Mouse (Mus musculus): Measurements from ENCODE around the gene Psme2. TPM values are rescaled to one million over a fixed set of nuclear protein-coding genes. Genes with fewer than 3 reads are reported as not detected.

The Psme2 gene
- polyA plus RNA-seq, 1 experiment from 2014 or later: 170 TPM

DNA sequence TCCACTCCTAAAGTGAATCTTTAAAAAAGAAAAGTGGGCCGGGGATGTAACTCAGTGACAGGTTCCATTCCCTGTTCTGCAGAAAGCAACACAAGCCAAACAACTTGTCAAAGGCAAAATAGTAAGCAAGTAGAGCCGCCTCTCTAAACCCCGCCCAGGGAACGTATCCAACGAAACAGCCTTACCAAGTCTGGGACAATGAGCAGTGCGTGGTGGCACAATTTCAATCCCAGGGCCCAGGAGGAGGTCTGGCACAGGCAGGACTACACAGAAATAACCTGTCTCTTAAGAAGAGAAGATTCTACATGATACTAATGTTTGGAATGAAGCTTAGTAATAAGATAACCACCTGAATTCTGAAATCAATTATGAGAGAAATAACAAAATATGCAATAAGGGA lies 40.7 kb downstream of the Psme2 start:
- WGBS: 79% methylated on average over 6 of the region's 6 CpGs
- Histone ChIP-seq H3K4me1 (ENCODE audit: control insufficient read depth, insufficient read depth, low read depth, low read length) (no peaks in the 10 kb centered on the region), H3K27ac (ENCODE audit: low read depth, low read length) (no peak overlapping the region), H3K4me2 (ENCODE audit: low read length) (no peak overlapping the region), H3K9me3 (ENCODE audit: control insufficient read depth, low read length) (no peaks in the 10 kb centered on the region), H3K27me3 (replicated peaks; ENCODE audit: control insufficient read depth, insufficient read depth, low read length) (no peaks in the 10 kb centered on the region), H3K4me3 (ENCODE audit: low read length) (no peak overlapping the region), H3K9ac (ENCODE audit: low read depth, low read length) (no peak overlapping the region), H3K36me3 (ENCODE audit: control insufficient read depth, insufficient read depth, low read length) (peaks cover 13% of the 10 kb centered on the region)
- no peak for ATAC-seq

GRCm38 (mm10) chr14:55544334-55544733 lies 46.6 kb downstream of the Psme2 start:
- Histone ChIP-seq H3K4me3 (ENCODE audit: low read length) (no peak overlapping the region), H3K9ac (ENCODE audit: low read depth, low read length) (0 out of 2 replicates have a peak overlapping the region, but pooled peaks have one; percentile 5), H3K36me3 (ENCODE audit: control insufficient read depth, insufficient read depth, low read length) (peaks cover 22% of the 10 kb centered on the region), H3K4me2 (ENCODE audit: low read length) (no peak overlapping the region), H3K9me3 (ENCODE audit: control insufficient read depth, low read length) (no peaks in the 10 kb centered on the region), H3K4me1 (ENCODE audit: control insufficient read depth, insufficient read depth, low read depth, low read length) (peaks cover 15% of the 10 kb centered on the region), H3K27me3 (replicated peaks; ENCODE audit: control insufficient read depth, insufficient read depth, low read length) (no peaks in the 10 kb centered on the region), H3K27ac (ENCODE audit: low read depth, low read length) (no peak overlapping the region)
- 51% methylated on average over 9 of the region's 9 CpGs for WGBS
- ATAC-seq: no peak

- Histone ChIP-seq H3K4me2 (ENCODE audit: low read length) (no peak overlapping the region), H3K4me3 (ENCODE audit: low read length) (no peak overlapping the region), H3K9me3 (ENCODE audit: control insufficient read depth, low read length) (no peaks in the 10 kb centered on the region), H3K27ac (ENCODE audit: low read depth, low read length) (no peak overlapping the region), H3K27me3 (replicated peaks; ENCODE audit: control insufficient read depth, insufficient read depth, low read length) (no peaks in the 10 kb centered on the region), H3K4me1 (ENCODE audit: control insufficient read depth, insufficient read depth, low read depth, low read length) (peaks cover 15% of the 10 kb centered on the region), H3K36me3 (ENCODE audit: control insufficient read depth, insufficient read depth, low read length) (peaks cover 12% of the 10 kb centered on the region), H3K9ac (ENCODE audit: low read depth, low read length) (no peak overlapping the region)
- WGBS: 97% methylated on average over 12 of the region's 12 CpGs
- no peak for ATAC-seq
Observed at GRCm38 (mm10) chr14:55542268-55542667, 48.6 kb downstream of the Psme2 start.

DNA sequence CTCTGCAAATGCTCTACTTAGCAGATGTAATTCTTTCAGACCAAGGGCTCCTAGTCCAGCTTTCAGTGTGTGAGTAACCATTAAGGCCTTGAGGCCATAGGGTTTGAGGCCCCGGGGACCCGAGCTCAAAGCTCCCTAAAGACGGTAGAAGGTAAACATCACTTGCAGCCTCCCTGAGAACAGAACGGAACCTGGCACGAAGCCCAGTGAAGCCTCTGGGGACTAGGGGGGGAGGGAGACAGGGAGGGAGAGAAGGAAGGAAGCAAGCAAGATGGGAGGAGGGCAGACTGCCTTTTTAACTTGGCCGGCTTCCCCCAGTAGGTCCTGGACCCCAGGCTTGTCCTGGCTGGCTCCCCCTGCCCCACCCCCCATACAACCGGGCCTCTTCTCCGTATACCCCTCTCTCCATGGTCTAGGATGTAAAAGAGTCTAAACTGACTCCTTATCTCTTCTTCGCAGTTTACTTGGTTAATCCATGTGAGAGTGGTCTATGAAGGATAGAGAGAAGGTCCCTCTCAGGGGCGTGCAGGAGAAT lies 50.1 kb downstream of the Psme2 start:
- peak overlapping the region; percentile 87 for H3K4me2 ChIP-seq (ENCODE audit: low read length)
- peaks cover 12% of the 10 kb centered on the region for H3K36me3 ChIP-seq (ENCODE audit: control insufficient read depth, insufficient read depth, low read length)
- WGBS: 4% methylated on average over 10 of the region's 10 CpGs
- H3K4me3 ChIP-seq (ENCODE audit: low read length): peak overlapping the region; percentile 61
- peak overlapping the region; percentile 88 for H3K27ac ChIP-seq (ENCODE audit: low read depth, low read length)
- H3K9ac ChIP-seq (ENCODE audit: low read depth, low read length): peak overlapping the region; percentile 82
- no peaks in the 10 kb centered on the region for H3K9me3 ChIP-seq (ENCODE audit: control insufficient read depth, low read length)
- no peaks in the 10 kb centered on the region for H3K27me3 ChIP-seq (replicated peaks; ENCODE audit: control insufficient read depth, insufficient read depth, low read length)
- peaks cover 15% of the 10 kb centered on the region for H3K4me1 ChIP-seq (ENCODE audit: control insufficient read depth, insufficient read depth, low read depth, low read length)
- peak; percentile 55 for ATAC-seq

DNA sequence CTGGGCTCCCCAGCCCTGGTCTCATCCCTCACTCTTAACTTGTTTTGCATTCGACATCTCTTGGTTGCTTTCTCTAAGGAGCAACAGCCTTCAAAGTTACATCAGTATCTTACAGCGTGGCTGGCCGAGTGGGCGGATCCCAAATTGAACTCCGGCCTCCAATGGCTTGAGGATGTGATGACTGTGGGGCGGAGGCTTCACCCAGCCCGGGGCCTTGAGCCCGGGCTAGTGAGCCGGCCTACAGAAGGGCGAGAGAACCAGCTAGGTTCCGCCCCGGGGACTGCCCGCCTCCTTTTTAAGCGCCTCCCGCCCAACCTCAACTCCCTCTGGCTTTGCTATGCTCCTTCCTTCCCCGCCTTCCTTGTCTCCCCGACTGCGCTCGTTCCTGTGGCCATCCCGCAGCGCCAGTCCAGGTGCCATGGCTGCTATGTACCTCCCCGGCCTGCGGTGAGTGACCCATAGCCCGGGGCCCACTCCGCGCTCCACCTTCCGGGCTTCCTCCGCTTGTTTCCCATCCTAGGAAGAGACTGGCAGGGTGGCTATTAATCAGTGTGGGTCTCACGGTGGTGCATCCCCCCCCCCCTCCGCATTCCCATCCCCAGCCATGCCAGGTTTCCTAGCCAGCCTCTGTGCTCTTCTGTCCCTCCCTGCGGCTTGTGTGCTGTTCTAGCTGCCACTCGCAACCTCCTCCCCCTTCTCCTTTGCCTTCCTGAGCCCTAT lies 50.7 kb downstream of the Psme2 start, which contains the start of gene Pck2:
Gene Pck2 (plus strand): TSS at position 200 of the 720 bp plus-strand sequence.
- 0% methylated on average over 31 of the region's 32 CpGs for WGBS
- ATAC-seq: peak; percentile 90
- H3K27ac ChIP-seq (ENCODE audit: low read depth, low read length): peak within 1 kb of the TSS; percentile 88

More for the DNA sequence above, 50.7 kb downstream of the Psme2 start, which contains the start of gene Pck2:
- peak within 1 kb of the TSS; percentile 87 for H3K4me2 ChIP-seq (ENCODE audit: low read length)
- H3K4me3 ChIP-seq (ENCODE audit: low read length): peak within 1 kb of the TSS; percentile 61
- peaks cover 10% of the 10 kb centered on the region for H3K36me3 ChIP-seq (ENCODE audit: control insufficient read depth, insufficient read depth, low read length)
- H3K27me3 ChIP-seq (replicated peaks; ENCODE audit: control insufficient read depth, insufficient read depth, low read length): no peaks in the 10 kb centered on the region
- H3K9me3 ChIP-seq (ENCODE audit: control insufficient read depth, low read length): no peaks in the 10 kb centered on the region
- peak within 1 kb of the TSS; percentile 82 for H3K9ac ChIP-seq (ENCODE audit: low read depth, low read length)
- H3K4me1 ChIP-seq (ENCODE audit: control insufficient read depth, insufficient read depth, low read depth, low read length): peaks cover 15% of the 10 kb centered on the region

Other genes with a start within 250 kb of the Psme2 start
- gene Dhrs4, start 112.4 kb downstream of the Psme2 start, polyA plus RNA-seq (2015; fragmentation: Nextera tagmentation; extraction: Ambion mirVana): 28.6 and 29.5 TPM in 2 replicates
- gene Carmil3, start 100.5 kb downstream of the Psme2 start, polyA plus RNA-seq (2015; fragmentation: Nextera tagmentation; extraction: Ambion mirVana): 22.9 and 26.2 TPM in 2 replicates
- gene Cpne6, start 80.7 kb downstream of the Psme2 start, polyA plus RNA-seq (2015; fragmentation: Nextera tagmentation; extraction: Ambion mirVana): 10.2 and 11.7 TPM in 2 replicates
- gene Nrl, start 66.1 kb downstream of the Psme2 start, polyA plus RNA-seq (2015; fragmentation: Nextera tagmentation; extraction: Ambion mirVana): 0.15 and 0.23 TPM in 2 replicates
- 29.3 and 32.4 TPM in 2 replicates for gene Pck2, start 50.8 kb downstream of the Psme2 start, polyA plus RNA-seq (2015; fragmentation: Nextera tagmentation; extraction: Ambion mirVana)
- gene Dcaf11, start 31.1 kb downstream of the Psme2 start, polyA plus RNA-seq (2015; fragmentation: Nextera tagmentation; extraction: Ambion mirVana): 110 and 127 TPM in 2 replicates
- gene A730061H03Rik, start 30.7 kb downstream of the Psme2 start, polyA plus RNA-seq (2015; fragmentation: Nextera tagmentation; extraction: Ambion mirVana): 0.89 and 1.4 TPM in 2 replicates
- 0.26 and 1.4 TPM in 2 replicates for gene Fitm1, start 15.5 kb downstream of the Psme2 start, polyA plus RNA-seq (2015; fragmentation: Nextera tagmentation; extraction: Ambion mirVana)
- gene Psme1, start 13.0 kb downstream of the Psme2 start, polyA plus RNA-seq (2015; fragmentation: Nextera tagmentation; extraction: Ambion mirVana): 223 and 230 TPM in 2 replicates
- 49.4 and 64.2 TPM in 2 replicates for gene Emc9, start 5.8 kb downstream of the Psme2 start, polyA plus RNA-seq (2015; fragmentation: Nextera tagmentation; extraction: Ambion mirVana)
- gene Rnf31, start 595 bp upstream of the Psme2 start, polyA plus RNA-seq (2015; fragmentation: Nextera tagmentation; extraction: Ambion mirVana): 18.2 and 20.3 TPM in 2 replicates
- gene Irf9, start 12.5 kb upstream of the Psme2 start, polyA plus RNA-seq (2015; fragmentation: Nextera tagmentation; extraction: Ambion mirVana): 9.7 and 10.6 TPM in 2 replicates
- 16.8 and 20.2 TPM in 2 replicates for gene Rec8, start 26.9 kb upstream of the Psme2 start, polyA plus RNA-seq (2015; fragmentation: Nextera tagmentation; extraction: Ambion mirVana)
- gene Ipo4, start 44.8 kb upstream of the Psme2 start, polyA plus RNA-seq (2015; fragmentation: Nextera tagmentation; extraction: Ambion mirVana): 116 and 131 TPM in 2 replicates
- 1.5 and 1.6 TPM in 2 replicates for gene Gm49378, start 46.8 kb upstream of the Psme2 start, polyA plus RNA-seq (2015; fragmentation: Nextera tagmentation; extraction: Ambion mirVana)
- gene Tm9sf1, start 52.7 kb upstream of the Psme2 start, polyA plus RNA-seq (2015; fragmentation: Nextera tagmentation; extraction: Ambion mirVana): 68.7 and 72.1 TPM in 2 replicates
- gene Tssk4, start 59.1 kb upstream of the Psme2 start, polyA plus RNA-seq (2015; fragmentation: Nextera tagmentation; extraction: Ambion mirVana): 0.32 and 0.53 TPM in 2 replicates
- 77.2 and 82.8 TPM in 2 replicates for gene Mdp1, start 69.4 kb upstream of the Psme2 start, polyA plus RNA-seq (2015; fragmentation: Nextera tagmentation; extraction: Ambion mirVana)
- gene Gmpr2, start 80.8 kb upstream of the Psme2 start, polyA plus RNA-seq (2015; fragmentation: Nextera tagmentation; extraction: Ambion mirVana): 48.6 and 50.4 TPM in 2 replicates
- 567 and 599 TPM in 2 replicates for gene Nedd8, start 81.0 kb upstream of the Psme2 start, polyA plus RNA-seq (2015; fragmentation: Nextera tagmentation; extraction: Ambion mirVana)
- gene Tinf2, start 90.7 kb upstream of the Psme2 start, polyA plus RNA-seq (2015; fragmentation: Nextera tagmentation; extraction: Ambion mirVana): 25.3 and 25.7 TPM in 2 replicates
- 0.20 and 0.41 TPM in 2 replicates for gene Tgm1, start 122.8 kb upstream of the Psme2 start, polyA plus RNA-seq (2015; fragmentation: Nextera tagmentation; extraction: Ambion mirVana)
- 60.3 and 65.8 TPM in 2 replicates for gene Rabggta, start 131.2 kb upstream of the Psme2 start, polyA plus RNA-seq (2015; fragmentation: Nextera tagmentation; extraction: Ambion mirVana)
- 85.9 and 90.3 TPM in 2 replicates for gene Dhrs1, start 154.6 kb upstream of the Psme2 start, polyA plus RNA-seq (2015; fragmentation: Nextera tagmentation; extraction: Ambion mirVana)
- 27.1 and 27.9 TPM in 2 replicates for gene Nop9, start 154.6 kb upstream of the Psme2 start, polyA plus RNA-seq (2015; fragmentation: Nextera tagmentation; extraction: Ambion mirVana)
- gene Cideb, start 167.3 kb upstream of the Psme2 start, polyA plus RNA-seq (2015; fragmentation: Nextera tagmentation; extraction: Ambion mirVana): 0.17 and 0.63 TPM in 2 replicates
- 0.47 and 0.66 TPM in 2 replicates for gene Ltb4r2, start 170.3 kb upstream of the Psme2 start, polyA plus RNA-seq (2015; fragmentation: Nextera tagmentation; extraction: Ambion mirVana)
- 0.22 and 0.79 TPM in 2 replicates for gene Ltb4r1, start 174.8 kb upstream of the Psme2 start, polyA plus RNA-seq (2015; fragmentation: Nextera tagmentation; extraction: Ambion mirVana)
- gene Adcy4, start 193.0 kb upstream of the Psme2 start, polyA plus RNA-seq (2015; fragmentation: Nextera tagmentation; extraction: Ambion mirVana): 3.5 and 5.1 TPM in 2 replicates
- 2.3 and 3.6 TPM in 2 replicates for gene Ripk3, start 197.8 kb upstream of the Psme2 start, polyA plus RNA-seq (2015; fragmentation: Nextera tagmentation; extraction: Ambion mirVana)
- 6.5 and 11.9 TPM in 2 replicates for gene Nfatc4, start 232.0 kb upstream of the Psme2 start, polyA plus RNA-seq (2015; fragmentation: Nextera tagmentation; extraction: Ambion mirVana)